Mouse (Mus musculus): ENCODE measurements around the gene D230025D16Rik. TPM values are rescaled to one million over a fixed set of nuclear protein-coding genes. Genes with fewer than 3 reads are reported as not detected.

Gene D230025D16Rik
- polyA plus RNA-seq, 1 experiment from 2014 or later, result 27.2 TPM

GRCm38 (mm10) chr8:105270916-105271186 lies 45.9 kb downstream of the D230025D16Rik start:
- Histone ChIP-seq H3K4me2 (peak overlapping the region; percentile 33), H3K4me3 (replicated peaks) (peak overlapping the region; percentile 13; the same call in 1 of the 2 replicates), H3K9me3 (peaks cover 6% of the 10 kb centered on the region; the same call in 1 of the 2 replicates), H3K9ac (replicated peaks) (no peak overlapping the region), H3K27ac (no peak overlapping the region), H3K4me1 (replicated peaks) (peaks cover 41% of the 10 kb centered on the region), H3K36me3 (no peaks in the 10 kb centered on the region), H3K27me3 (peaks cover 99% of the 10 kb centered on the region)
- WGBS, result 3% methylated on average over 11 of the region's 11 CpGs
- ATAC-seq (ENCODE audit: insufficient number of reproducible peaks, insufficient read depth, low FRiP score, low TSS enrichment, low read depth), result no peak

- H3K27ac ChIP-seq, result no peak overlapping the region
- H3K9ac ChIP-seq (replicated peaks), result no peak overlapping the region
- WGBS, result 6% methylated on average over 10 of the region's 11 CpGs
- no peaks in the 10 kb centered on the region for H3K9me3 ChIP-seq
- no peak for ATAC-seq (ENCODE audit: insufficient number of reproducible peaks, insufficient read depth, low FRiP score, low TSS enrichment, low read depth)
- H3K36me3 ChIP-seq, result peaks cover 5% of the 10 kb centered on the region; the same call in 1 of the 2 replicates
- peak overlapping the region; percentile 44 for H3K4me3 ChIP-seq (replicated peaks)
- peak overlapping the region; percentile 85 for H3K4me2 ChIP-seq
- peaks cover 99% of the 10 kb centered on the region for H3K27me3 ChIP-seq
- H3K4me1 ChIP-seq (replicated peaks), result peaks cover 32% of the 10 kb centered on the region
Measured at GRCm38 (mm10) chr8:105275387-105275786, 50.4 kb downstream of the D230025D16Rik start.

GRCm38 (mm10) chr8:105275840-105276239 lies 50.9 kb downstream of the D230025D16Rik start, which contains the start of gene Nol3:
TSS of gene Nol3 (plus strand) at chr8:105276140.
- Histone ChIP-seq H3K9ac (replicated peaks) (peak within 1 kb of the TSS; percentile 55), H3K36me3 (peaks cover 6% of the 10 kb centered on the region; the same call in 1 of the 2 replicates), H3K9me3 (no peaks in the 10 kb centered on the region), H3K27ac (no peak within 1 kb of the TSS), H3K27me3 (peaks cover 99% of the 10 kb centered on the region), H3K4me3 (replicated peaks) (peak within 1 kb of the TSS; percentile 44), H3K4me2 (peak within 1 kb of the TSS; percentile 85), H3K4me1 (replicated peaks) (peaks cover 27% of the 10 kb centered on the region)
- 6% methylated on average over 10 of the region's 10 CpGs for WGBS
- no peak for ATAC-seq (ENCODE audit: insufficient number of reproducible peaks, insufficient read depth, low FRiP score, low TSS enrichment, low read depth)

- Histone ChIP-seq H3K27me3 (peaks cover 97% of the 10 kb centered on the region), H3K4me1 (replicated peaks) (peaks cover 26% of the 10 kb centered on the region), H3K9me3 (no peaks in the 10 kb centered on the region), H3K4me2 (peak overlapping the region; percentile 85), H3K36me3 (peaks cover 9% of the 10 kb centered on the region), H3K4me3 (replicated peaks) (peak overlapping the region; percentile 44), H3K9ac (replicated peaks) (peak overlapping the region; percentile 55), H3K27ac (no peak overlapping the region)
- 3% methylated on average over 30 of the region's 30 CpGs for WGBS
- ATAC-seq (ENCODE audit: insufficient number of reproducible peaks, insufficient read depth, low FRiP score, low TSS enrichment, low read depth), result peak; percentile 67; the same call in 1 of the 2 replicates
Measured at GRCm38 (mm10) chr8:105276292-105277120, 51.6 kb downstream of the D230025D16Rik start.

- Histone ChIP-seq H3K9ac (replicated peaks) (0 out of 2 replicates have a peak overlapping the region, but pooled peaks have one; percentile 34), H3K9me3 (no peaks in the 10 kb centered on the region), H3K27ac (no peak overlapping the region), H3K4me3 (replicated peaks) (peak overlapping the region; percentile 23), H3K4me2 (peak overlapping the region; percentile 46), H3K36me3 (peaks cover 28% of the 10 kb centered on the region), H3K27me3 (peaks cover 81% of the 10 kb centered on the region), H3K4me1 (replicated peaks) (peaks cover 24% of the 10 kb centered on the region)
- 4% methylated on average over 28 of the region's 28 CpGs for WGBS
- no peak for ATAC-seq (ENCODE audit: insufficient number of reproducible peaks, insufficient read depth, low FRiP score, low TSS enrichment, low read depth)
Measured at GRCm38 (mm10) chr8:105278911-105279334, 54.0 kb downstream of the D230025D16Rik start.

- H3K4me3 ChIP-seq (replicated peaks), result no peak overlapping the region
- no peak for ATAC-seq (ENCODE audit: insufficient number of reproducible peaks, insufficient read depth, low FRiP score, low TSS enrichment, low read depth)
Measured at GRCm38 (mm10) chr8:105280567-105280966, 55.6 kb downstream of the D230025D16Rik start.

GRCm38 (mm10) chr8:105281821-105282220 lies 56.9 kb downstream of the D230025D16Rik start:
- H3K4me1 ChIP-seq (replicated peaks), result peaks cover 8% of the 10 kb centered on the region
- 88% methylated on average over 12 of the region's 12 CpGs for WGBS
- peaks cover 58% of the 10 kb centered on the region for H3K27me3 ChIP-seq
- H3K4me2 ChIP-seq, result no peak overlapping the region
- H3K36me3 ChIP-seq, result peaks cover 44% of the 10 kb centered on the region
- no peak overlapping the region for H3K27ac ChIP-seq
- H3K9me3 ChIP-seq, result no peaks in the 10 kb centered on the region
- H3K4me3 ChIP-seq (replicated peaks), result no peak overlapping the region
- H3K9ac ChIP-seq (replicated peaks), result no peak overlapping the region
- no peak for ATAC-seq (ENCODE audit: insufficient number of reproducible peaks, insufficient read depth, low FRiP score, low TSS enrichment, low read depth)

More at GRCm38 (mm10) chr8:105280567-105280966, 55.6 kb downstream of the D230025D16Rik start:
- Histone ChIP-seq H3K4me1 (replicated peaks) (peaks cover 19% of the 10 kb centered on the region), H3K36me3 (peaks cover 39% of the 10 kb centered on the region), H3K9ac (replicated peaks) (no peak overlapping the region), H3K4me2 (no peak overlapping the region), H3K27me3 (peaks cover 70% of the 10 kb centered on the region), H3K9me3 (no peaks in the 10 kb centered on the region), H3K27ac (no peak overlapping the region)
- WGBS, result 62% methylated on average over 3 of the region's 3 CpGs

GRCm38 (mm10) chr8:105282239-105282638 lies 57.3 kb downstream of the D230025D16Rik start:
- Histone ChIP-seq H3K4me1 (replicated peaks) (peaks cover 8% of the 10 kb centered on the region), H3K4me3 (replicated peaks) (no peak overlapping the region), H3K9ac (replicated peaks) (no peak overlapping the region), H3K4me2 (no peak overlapping the region), H3K36me3 (peaks cover 46% of the 10 kb centered on the region), H3K27ac (no peak overlapping the region), H3K9me3 (no peaks in the 10 kb centered on the region), H3K27me3 (peaks cover 54% of the 10 kb centered on the region)
- no peak for ATAC-seq (ENCODE audit: insufficient number of reproducible peaks, insufficient read depth, low FRiP score, low TSS enrichment, low read depth)
- WGBS, result 89% methylated on average over 4 of the region's 4 CpGs

- peaks cover 10% of the 10 kb centered on the region for H3K4me1 ChIP-seq (replicated peaks)
- peaks cover 45% of the 10 kb centered on the region for H3K27me3 ChIP-seq
- H3K36me3 ChIP-seq, result peaks cover 46% of the 10 kb centered on the region
- 17% methylated on average over 23 of the region's 23 CpGs for WGBS
- H3K9ac ChIP-seq (replicated peaks), result no peak overlapping the region
- ATAC-seq (ENCODE audit: insufficient number of reproducible peaks, insufficient read depth, low FRiP score, low TSS enrichment, low read depth), result peak; percentile 37; the same call in 1 of the 2 replicates
- H3K4me3 ChIP-seq (replicated peaks), result no peak overlapping the region
- H3K9me3 ChIP-seq, result no peaks in the 10 kb centered on the region
- no peak overlapping the region for H3K4me2 ChIP-seq
- no peak overlapping the region for H3K27ac ChIP-seq
Measured at GRCm38 (mm10) chr8:105283074-105283473, 58.1 kb downstream of the D230025D16Rik start.

GRCm38 (mm10) chr8:105285514-105285913 lies 60.6 kb downstream of the D230025D16Rik start:
- Histone ChIP-seq H3K36me3 (peaks cover 39% of the 10 kb centered on the region), H3K9ac (replicated peaks) (no peak overlapping the region), H3K9me3 (no peaks in the 10 kb centered on the region), H3K27me3 (peaks cover 30% of the 10 kb centered on the region), H3K27ac (no peak overlapping the region), H3K4me3 (replicated peaks) (no peak overlapping the region), H3K4me1 (replicated peaks) (peaks cover 23% of the 10 kb centered on the region), H3K4me2 (no peak overlapping the region)
- WGBS, result 46% methylated on average over 12 of the region's 12 CpGs
- ATAC-seq (ENCODE audit: insufficient number of reproducible peaks, insufficient read depth, low FRiP score, low TSS enrichment, low read depth), result no peak

GRCm38 (mm10) chr8:105286907-105287306 lies 62.0 kb downstream of the D230025D16Rik start:
- Histone ChIP-seq H3K4me3 (replicated peaks) (no peak overlapping the region), H3K4me1 (replicated peaks) (peaks cover 26% of the 10 kb centered on the region), H3K4me2 (no peak overlapping the region), H3K36me3 (peaks cover 32% of the 10 kb centered on the region), H3K27me3 (peaks cover 25% of the 10 kb centered on the region), H3K9ac (replicated peaks) (no peak overlapping the region), H3K9me3 (no peaks in the 10 kb centered on the region), H3K27ac (no peak overlapping the region)
- ATAC-seq (ENCODE audit: insufficient number of reproducible peaks, insufficient read depth, low FRiP score, low TSS enrichment, low read depth), result no peak
- WGBS, result 86% methylated on average over 4 of the region's 4 CpGs

Measured in limb, embryonic 12.5 days (tissue).